Mouse (Mus musculus): ENCODE measurements around the gene Gm11938.

Gm11938 gene

GRCm38 (mm10) chr11:99573164-99573563 is 29.9 kb downstream of the Gm11938 start:
- DNase-seq (ENCODE audit: low spot score): no peak

DNA sequence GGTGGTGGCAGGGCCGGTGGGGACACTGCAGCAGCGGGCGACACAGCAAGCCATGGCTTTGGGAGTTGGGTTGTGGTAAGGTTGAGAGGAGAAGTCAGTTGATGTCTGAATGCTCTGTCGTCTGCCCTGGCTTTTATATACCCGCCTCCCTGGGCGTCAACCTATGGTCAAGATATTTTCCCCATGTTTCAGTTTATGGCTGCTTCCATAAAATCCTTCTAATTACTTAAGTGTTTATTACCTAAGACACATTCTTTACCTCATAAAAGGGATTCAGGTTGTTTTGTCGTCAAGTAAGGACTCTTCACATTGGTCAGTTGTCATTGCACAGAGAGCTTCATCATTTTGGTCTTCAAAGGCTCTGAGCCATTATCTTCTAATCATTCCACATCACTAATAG is 36.6 kb downstream of the Gm11938 start, which contains the start of gene Krtap3-1:
Gene Krtap3-1 (minus strand): TSS at position 101 of the 400 bp plus-strand sequence.
- no peak for DNase-seq (ENCODE audit: low spot score)

GRCm38 (mm10) chr11:99562580-99562979 is 40.5 kb downstream of the Gm11938 start:
- no peak for DNase-seq (ENCODE audit: low spot score)

GRCm38 (mm10) chr11:99559366-99559765 is 43.7 kb downstream of the Gm11938 start, which contains the start of gene Gm11939:
TSS of gene Gm11939 (minus strand) at chr11:99559466.
- no peak for DNase-seq (ENCODE audit: low spot score)

GRCm38 (mm10) chr11:99557976-99558745 is 44.9 kb downstream of the Gm11938 start:
- DNase-seq (ENCODE audit: low spot score): no peak

- no peak for DNase-seq (ENCODE audit: low spot score)
Observed at GRCm38 (mm10) chr11:99556753-99557152, 46.4 kb downstream of the Gm11938 start, which contains the start of gene Krtap3-2. TSS of gene Krtap3-2 (minus strand) at chr11:99556853.

- DNase-seq (ENCODE audit: low spot score): no peak
Observed at GRCm38 (mm10) chr11:99556195-99556594, 46.9 kb downstream of the Gm11938 start.

Measured in testis, postnatal 10 days (tissue).